8 mouse cellular contexts compared by ENCODE assay signal in the genomic region with DNA sequence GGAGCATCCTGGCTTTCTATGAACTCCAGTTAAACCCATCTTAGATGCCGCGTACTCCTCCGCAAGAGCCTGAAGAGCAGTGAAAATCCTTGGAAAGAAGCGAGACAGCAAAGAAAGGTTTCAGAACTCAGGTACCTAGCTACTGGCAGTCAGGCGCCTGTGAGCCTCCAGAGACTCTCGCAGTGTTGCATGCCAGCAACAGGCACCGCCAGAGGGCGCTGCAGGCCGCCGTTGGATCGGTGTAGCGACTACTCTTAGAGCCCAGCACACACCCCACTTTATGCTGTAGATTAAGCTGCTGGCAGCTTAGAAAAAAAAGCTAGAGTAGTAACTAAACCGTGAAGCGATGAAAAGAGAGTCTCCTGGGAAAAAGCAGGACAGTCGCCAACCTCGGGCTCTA. TPM values are rescaled to one million over a fixed set of nuclear protein-coding genes. Genes with fewer than 3 reads are reported as not detected.
DNase-seq lines count a peak whose midpoint lies in the region; ATAC-seq lines count a peak whose summit lies in the region.

No protein-coding gene starts in this region.

- peak overlapping the region; percentile 33 for H3K4me2 ChIP-seq in intestine, embryonic 14.5 days (ENCODE audit: low read length)

- intact Hi-C loops in gastrocnemius, postnatal 14 days (cut with DNase I; ENCODE audit: low total_unique reads), result no loop called here
- intact Hi-C loops in left cerebral cortex, postnatal 14 days (cut with DNase I), result loop anchor here (2.0 to 5.0 kb wide), 2 partner anchors 60 to 264 kb away; no protein-coding TSS in a partner anchor

- ATAC-seq in intestine, embryonic 14.5 days (replicated peaks; ENCODE audit: low FRiP score, low TSS enrichment, low read depth), result no peak

- 7% methylated on average over 16 of the region's 16 CpGs for WGBS in intestine, embryonic 14.5 days

- peak overlapping the region; percentile 4; the same call in 1 of the 2 replicates for H3K9ac ChIP-seq in intestine, embryonic 14.5 days (ENCODE audit: low read length)

- no peak overlapping the region for H3K27ac ChIP-seq in intestine, embryonic 14.5 days (ENCODE audit: low read depth)

- no peak overlapping the region for H3K4me3 ChIP-seq in intestine, embryonic 14.5 days (ENCODE audit: low read depth, low read length)

- H3K4me1 ChIP-seq in intestine, embryonic 14.5 days (replicated peaks; ENCODE audit: control insufficient read depth, insufficient read depth, low read length), result 0 out of 2 replicates have a peak, but pooled peaks cover 4% of the 10 kb centered on the region

- peak; percentile 71 to 92 for DNase-seq in adrenal gland, adult (ENCODE audit: inconsistent age in 2 of 2, low spot score in 1 of 2)
- peak; percentile 88 for DNase-seq in embryo, embryonic 10.5 days (ENCODE audit: low spot score)
- DNase-seq in gastrocnemius, postnatal 14 days, result peak; percentile 82
- peak; percentile 94 for DNase-seq in intestine, embryonic 14.5 days (ENCODE audit: low spot score)
- peak; percentile 90 to 93 for DNase-seq in left cerebral cortex, postnatal 14 days (ENCODE audit: low spot score in 2 of 2)
- peak; percentile 88 for DNase-seq in mesoderm, embryonic 11.5 days (ENCODE audit: low read depth, low spot score)
- DNase-seq in right cerebral cortex, postnatal 25 days, result peak; percentile 80
- peak; percentile 57 to 86 for DNase-seq in urinary bladder, postnatal 4 days (ENCODE audit: low spot score in 2 of 2)

- peaks cover 6% of the 10 kb centered on the region; the same call in 1 of the 2 replicates for H3K36me3 ChIP-seq in intestine, embryonic 14.5 days (ENCODE audit: control insufficient read depth, insufficient read depth, low read length)

- no peaks in the 10 kb centered on the region for H3K9me3 ChIP-seq in intestine, embryonic 14.5 days (ENCODE audit: control insufficient read depth, low read length)

- H3K27me3 ChIP-seq in intestine, embryonic 14.5 days (replicated peaks; ENCODE audit: control insufficient read depth, insufficient read depth, low read length), result no peaks in the 10 kb centered on the region

RNA-seq across cellular contexts. Expression of a gene that starts 2.3 kb away (rescaled TPM):
- 10 to 100 TPM in 1 of 2 experiments, 1 to 10 TPM in 1; 9.5 to 11.2 TPM for total RNA-seq in gastrocnemius, postnatal 14 days (2021)
- polyA plus RNA-seq in intestine, embryonic 14.5 days (2014; fragmentation: Nextera tagmentation; extraction: Ambion mirVana), result 65.9 and 67.6 TPM in 2 replicates
- total RNA-seq in left cerebral cortex, postnatal 14 days (2021), result 10 to 100 TPM; 28.0 to 34.8 TPM

RNA-seq across cellular contexts. Expression of a gene that starts 38.3 kb away (rescaled TPM):
- 1 to 10 TPM; 6.6 to 6.8 TPM for total RNA-seq in gastrocnemius, postnatal 14 days (2021)
- polyA plus RNA-seq in intestine, embryonic 14.5 days (2014; fragmentation: Nextera tagmentation; extraction: Ambion mirVana), result 3.6 and 4.0 TPM in 2 replicates
- 1 to 10 TPM; 7.5 to 9.5 TPM for total RNA-seq in left cerebral cortex, postnatal 14 days (2021)

RNA-seq across cellular contexts. Expression of a gene that starts 38.5 kb away (rescaled TPM):
- total RNA-seq in gastrocnemius, postnatal 14 days (2021), result 1 to 10 TPM; 2.1 to 2.9 TPM
- polyA plus RNA-seq in intestine, embryonic 14.5 days (2014; fragmentation: Nextera tagmentation; extraction: Ambion mirVana), result 10.0 and 10.6 TPM in 2 replicates
- total RNA-seq in left cerebral cortex, postnatal 14 days (2021), result 10 to 100 TPM; 12.3 to 12.8 TPM

RNA-seq across cellular contexts. Expression of a gene that starts 39.2 kb away (rescaled TPM):
- 10 to 100 TPM; 18.3 to 28.3 TPM for total RNA-seq in gastrocnemius, postnatal 14 days (2021)
- polyA plus RNA-seq in intestine, embryonic 14.5 days (2014; fragmentation: Nextera tagmentation; extraction: Ambion mirVana), result 0.24 and 0.99 TPM in 2 replicates
- total RNA-seq in left cerebral cortex, postnatal 14 days (2021), result 10 to 100 TPM; 75.6 to 99.5 TPM

RNA-seq across cellular contexts. Expression of a gene that starts 47.8 kb away (rescaled TPM):
- total RNA-seq in gastrocnemius, postnatal 14 days (2021), result 10 to 100 TPM; 33.9 to 40.8 TPM
- 66.1 and 68.0 TPM in 2 replicates for polyA plus RNA-seq in intestine, embryonic 14.5 days (2014; fragmentation: Nextera tagmentation; extraction: Ambion mirVana)
- 10 to 100 TPM; 78.1 to 81.8 TPM for total RNA-seq in left cerebral cortex, postnatal 14 days (2021)
